Mouse (Mus musculus) left cerebral cortex, adult 18-20 months (tissue): ENCODE measurements around the gene Mad1l1. TPM values are rescaled to one million over a fixed set of nuclear protein-coding genes. Genes with fewer than 3 reads are reported as not detected.
A peak's percentile ranks its signal among the peaks of the same experiment; 100 is the strongest.

Source experiments
- DNase-seq, 2 experiments: peaks; one replicate each; pipeline ENCODE4 v3.0.0; 2021 to 2022; ENCODE audit warnings: low spot score in 2 of 2, mixed read lengths in 1 of 2
- total RNA-seq, 2 experiments: library from RNA; stranded (reverse); gene quantifications; 2 replicates each; pipeline ENCODE4 v1.2.3; 2021

The Mad1l1 gene
- total RNA-seq, 2 experiments from 2014 or later, result 14.3 to 19.3 TPM

DNA sequence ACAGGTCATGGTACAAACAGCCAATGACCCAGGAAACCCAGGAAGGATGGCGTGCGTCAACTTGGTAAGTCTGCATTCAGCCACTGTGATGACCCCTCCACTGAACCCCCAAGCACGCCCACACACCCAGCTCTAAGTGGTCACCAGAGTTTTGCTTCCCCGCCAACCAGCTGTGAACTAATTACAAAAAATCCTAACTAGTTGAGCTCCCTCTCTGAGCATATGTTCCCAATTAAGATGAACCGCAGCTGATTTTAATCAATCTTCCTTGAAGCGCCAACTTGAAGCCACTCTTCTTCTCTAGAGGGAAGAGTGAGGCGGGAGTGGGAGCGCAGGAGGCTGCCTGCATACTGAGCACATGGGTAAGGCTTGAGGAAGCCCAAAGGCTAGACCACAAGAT lies 218.6 kb downstream of the Mad1l1 start:
- DNase-seq, result no peak

DNA sequence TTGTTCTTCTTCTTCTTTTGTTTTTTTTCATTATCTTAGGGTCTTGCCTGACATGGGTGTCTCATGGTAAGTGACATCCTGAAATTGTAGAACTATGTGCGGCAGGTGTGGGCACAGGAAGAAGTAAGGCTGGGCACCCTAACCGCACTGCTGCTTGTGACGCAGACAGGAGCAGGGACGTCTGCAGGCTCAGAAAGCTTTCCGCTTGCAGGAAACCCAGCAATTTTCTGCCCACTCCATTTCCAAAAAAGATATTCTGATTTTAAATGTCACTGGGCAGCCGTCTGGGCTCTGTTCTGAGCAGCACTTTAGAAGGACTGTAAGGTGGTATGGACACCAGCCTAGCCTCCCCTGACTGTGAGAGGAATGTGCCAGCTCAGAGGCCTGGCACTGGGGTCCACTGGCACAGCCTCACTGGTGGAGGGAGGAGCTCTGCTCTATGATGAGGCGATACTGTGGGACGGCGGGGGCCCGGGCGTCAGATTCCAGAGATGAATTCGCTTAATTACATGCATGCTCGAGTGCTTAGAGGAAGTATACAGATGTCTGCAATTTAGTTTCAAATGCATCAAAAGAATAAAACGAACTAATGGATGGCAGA lies 219.8 kb downstream of the Mad1l1 start:
- DNase-seq, result peak; percentile 23 to 58

DNA sequence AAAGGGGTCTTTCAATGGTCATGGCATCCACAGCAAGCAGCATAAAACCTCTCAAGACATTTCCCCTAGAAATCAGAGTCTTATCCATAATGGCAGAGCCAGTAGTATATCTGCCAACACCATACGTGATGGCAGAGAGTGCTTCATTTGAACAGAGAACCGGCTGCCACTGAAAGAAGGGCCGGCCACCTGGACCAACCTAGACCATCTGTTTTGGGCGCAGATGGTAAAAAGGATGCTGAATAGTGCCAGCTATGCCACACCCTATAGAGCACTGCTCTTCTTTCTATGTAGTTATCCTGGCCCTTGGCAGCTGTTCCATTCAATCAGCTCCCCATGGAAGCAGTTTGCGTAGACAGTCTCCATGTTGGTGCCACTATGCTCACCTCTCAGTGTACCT lies 222.6 kb downstream of the Mad1l1 start:
- DNase-seq, result no peak

DNA sequence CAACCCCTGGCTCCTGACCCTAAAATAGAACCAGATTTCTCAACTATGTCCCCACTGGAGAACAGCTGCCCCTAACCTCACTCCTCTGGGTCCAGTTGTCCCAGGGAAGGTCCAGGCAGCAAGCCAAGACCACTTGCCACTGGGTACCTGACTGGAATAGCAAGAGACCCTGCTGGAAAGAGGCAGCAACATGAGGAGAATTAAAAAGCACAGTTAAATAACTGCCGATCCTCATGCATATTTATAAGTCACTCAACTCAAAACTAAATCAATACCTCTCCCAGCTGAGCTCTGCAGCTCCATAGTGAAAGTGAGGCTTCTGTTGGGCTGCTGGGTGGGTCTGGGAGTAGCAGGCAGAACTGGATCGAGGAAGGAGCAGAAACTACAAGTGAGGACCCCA lies 226.1 kb downstream of the Mad1l1 start:
- peak; percentile 23 to 38 for DNase-seq

DNA sequence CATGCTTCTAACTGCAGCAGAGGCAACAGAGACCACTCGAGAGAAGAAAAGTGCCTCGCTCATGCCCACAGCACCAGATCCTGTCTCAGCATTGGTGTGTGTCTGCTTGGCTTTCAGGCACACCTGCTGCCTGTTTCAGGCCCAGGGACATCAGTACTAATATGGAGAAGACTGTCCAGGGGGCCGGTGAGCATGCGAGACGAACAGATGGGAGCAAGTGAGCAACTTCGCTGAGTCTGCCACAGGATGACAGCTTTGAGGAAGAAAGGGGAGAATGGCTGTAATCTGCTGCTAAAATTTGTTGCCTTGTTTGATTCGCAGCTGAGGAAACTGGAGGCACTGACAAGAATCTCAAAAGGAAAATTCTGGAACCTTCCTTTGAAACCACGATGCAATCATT lies 227.9 kb downstream of the Mad1l1 start:
- no peak for DNase-seq

DNA sequence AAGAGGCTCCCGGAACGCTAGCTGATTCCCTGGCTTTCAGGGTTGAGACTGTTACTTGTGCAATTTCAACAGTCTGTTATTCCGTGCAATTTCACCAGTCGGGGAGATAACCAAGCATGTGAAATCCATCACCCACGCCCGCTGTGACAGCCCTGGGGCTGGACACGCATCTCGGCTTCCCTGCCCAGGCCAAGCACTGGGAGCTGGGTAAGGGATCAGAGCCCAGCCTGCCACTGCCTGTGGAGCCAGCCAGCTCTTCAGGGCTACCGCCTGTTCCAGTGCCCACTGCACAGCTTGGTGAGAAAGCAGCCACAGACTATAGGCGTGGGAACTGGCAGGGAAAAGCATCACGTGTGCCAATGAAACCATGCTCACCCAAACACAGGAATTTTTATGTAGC lies 229.8 kb downstream of the Mad1l1 start:
- DNase-seq, result peak; percentile 62 to 81

DNA sequence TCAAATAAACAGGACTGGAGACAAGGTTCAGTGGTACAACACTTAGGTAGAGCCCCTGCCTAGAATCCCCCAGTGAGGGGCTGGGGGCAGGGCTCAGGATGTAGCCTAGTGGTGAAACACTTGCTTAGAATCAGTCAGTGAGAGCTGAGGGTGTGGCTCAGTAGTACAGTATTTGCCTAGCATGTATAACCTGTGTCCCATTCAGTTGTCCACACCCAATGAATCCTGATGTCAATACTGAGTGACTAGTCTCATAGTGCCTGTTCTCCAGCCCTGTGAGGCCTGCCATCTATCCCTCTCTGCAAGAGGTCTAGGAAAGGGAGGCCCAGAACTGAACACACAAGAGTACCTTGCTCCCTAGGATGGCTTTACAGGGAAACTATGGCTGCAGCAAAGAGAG lies 232.1 kb downstream of the Mad1l1 start:
- no peak for DNase-seq

DNA sequence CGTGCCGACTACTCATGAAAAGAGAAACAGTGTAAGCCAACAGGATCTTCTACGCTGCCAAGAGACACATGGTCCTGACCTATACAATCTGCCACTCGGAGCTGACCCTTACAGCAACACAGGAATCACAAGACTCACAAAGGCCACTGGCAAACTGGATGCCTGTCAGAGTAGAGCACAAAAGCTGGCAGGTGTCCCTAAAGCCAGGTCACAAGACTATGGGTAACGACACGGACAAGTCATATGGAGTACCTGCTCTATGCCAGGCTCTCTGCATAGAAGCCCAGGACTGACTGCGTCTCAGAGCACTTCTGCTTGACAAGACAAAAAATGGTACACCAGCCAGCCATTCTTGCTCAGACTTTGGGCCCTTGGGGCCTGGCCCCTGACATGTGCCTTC lies 234.1 kb downstream of the Mad1l1 start:
- DNase-seq, result no peak

DNA sequence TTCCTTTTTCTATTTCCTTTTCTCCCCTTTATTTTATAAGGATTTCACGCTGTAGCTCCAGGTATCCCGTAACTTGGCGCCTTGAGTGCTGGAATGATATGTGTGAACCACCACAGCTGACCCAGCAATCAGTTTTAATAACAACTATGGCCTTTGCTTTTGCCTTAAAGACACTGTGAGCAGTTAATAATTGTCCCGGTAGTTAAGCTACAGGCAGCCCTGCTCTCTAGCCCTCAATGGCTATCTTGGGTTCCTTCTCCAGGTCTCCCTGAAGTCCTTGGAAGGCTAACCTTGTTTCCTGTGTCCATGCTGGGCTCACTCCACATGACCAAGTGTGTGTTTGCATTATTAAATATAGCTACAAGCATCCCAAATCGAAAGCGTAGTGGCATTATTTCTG lies 237.0 kb downstream of the Mad1l1 start:
- DNase-seq, result no peak

DNA sequence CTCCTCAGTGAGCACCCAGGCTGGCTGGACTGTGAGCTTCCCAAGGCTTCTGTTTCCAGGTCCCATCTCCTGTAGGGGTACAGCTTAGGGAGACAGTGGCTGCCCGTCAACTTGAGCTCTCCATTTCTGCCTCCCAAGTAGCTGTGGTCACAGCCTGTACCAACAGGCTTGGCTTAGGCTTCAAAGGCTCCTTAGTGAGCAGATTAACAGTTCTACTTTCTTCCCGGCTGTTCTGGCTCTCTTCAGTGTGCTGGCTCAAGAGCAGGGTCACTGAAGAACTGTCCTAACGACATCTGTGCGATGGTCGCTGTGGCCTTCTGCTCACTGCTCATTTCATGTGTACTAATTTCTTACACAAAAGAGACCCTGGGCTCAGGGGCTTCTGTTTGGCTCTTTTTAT lies 237.4 kb downstream of the Mad1l1 start:
- no peak for DNase-seq

DNA sequence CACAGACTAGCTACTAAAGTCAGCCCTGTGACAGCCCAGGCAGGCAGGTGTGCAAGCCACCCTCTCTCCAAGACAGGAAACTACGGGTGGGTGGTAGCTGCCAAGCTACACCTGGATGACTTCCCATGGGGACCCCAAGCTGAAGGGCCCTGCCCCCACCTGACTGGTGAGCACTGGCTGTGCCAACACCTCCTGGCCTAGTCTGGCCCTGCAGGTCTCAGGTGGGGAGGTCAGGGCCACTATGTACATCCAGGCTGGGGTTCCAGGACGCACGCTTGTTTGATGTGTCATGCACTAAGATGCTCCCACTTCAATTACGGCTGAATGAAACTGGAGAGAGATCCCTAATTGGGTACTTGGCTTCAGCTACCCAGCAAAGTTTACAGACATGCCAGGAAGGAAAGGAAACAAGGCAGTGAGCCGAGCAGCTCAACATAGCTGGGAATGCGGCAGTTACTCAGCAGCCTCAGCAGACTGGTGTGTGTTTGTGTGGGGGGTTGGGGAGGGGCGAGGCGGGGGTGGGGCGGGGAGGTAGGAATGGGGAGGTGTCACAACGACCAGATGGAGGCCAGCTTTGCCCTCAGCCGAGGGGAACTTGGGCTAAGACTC lies 239.0 kb downstream of the Mad1l1 start:
- no peak for DNase-seq

DNA sequence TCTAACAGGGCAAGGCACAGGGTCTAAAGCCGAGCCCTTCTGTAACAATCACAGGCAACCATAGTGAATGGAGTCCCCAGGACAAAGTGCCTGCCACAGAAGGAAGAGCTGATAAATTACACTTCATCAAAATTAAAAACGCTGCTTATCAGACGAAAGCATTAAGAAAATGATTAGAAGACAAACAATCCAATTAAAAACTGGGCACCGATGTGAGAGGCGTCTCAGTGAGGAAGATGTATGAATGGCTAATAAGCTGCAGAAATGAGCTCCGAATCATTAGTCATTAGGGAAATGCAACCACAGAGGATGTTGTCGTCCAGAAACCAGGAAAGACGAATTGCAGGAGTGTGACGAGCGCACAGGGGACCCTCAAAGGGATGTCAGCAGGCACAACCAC lies 240.3 kb downstream of the Mad1l1 start:
- DNase-seq, result no peak

DNA sequence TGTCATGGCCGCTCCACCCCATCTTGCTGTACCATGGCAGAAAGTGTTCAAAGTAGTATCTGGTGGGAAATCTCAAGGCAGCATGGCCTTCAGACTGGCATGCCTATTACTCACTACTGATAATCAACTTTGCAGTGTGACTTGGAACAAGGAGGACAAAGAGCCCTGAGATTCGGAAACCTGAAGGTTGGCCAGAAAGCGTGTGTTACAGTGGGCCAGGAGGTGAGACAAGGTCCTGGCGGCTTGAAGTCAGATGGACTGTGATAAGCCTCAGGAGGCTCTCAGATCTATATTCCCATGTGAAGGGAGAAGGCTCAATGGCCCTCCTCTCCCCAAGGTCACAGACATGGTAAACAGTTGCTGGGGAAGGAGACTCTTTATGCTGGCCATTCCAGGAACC lies 241.8 kb downstream of the Mad1l1 start:
- DNase-seq, result no peak

DNA sequence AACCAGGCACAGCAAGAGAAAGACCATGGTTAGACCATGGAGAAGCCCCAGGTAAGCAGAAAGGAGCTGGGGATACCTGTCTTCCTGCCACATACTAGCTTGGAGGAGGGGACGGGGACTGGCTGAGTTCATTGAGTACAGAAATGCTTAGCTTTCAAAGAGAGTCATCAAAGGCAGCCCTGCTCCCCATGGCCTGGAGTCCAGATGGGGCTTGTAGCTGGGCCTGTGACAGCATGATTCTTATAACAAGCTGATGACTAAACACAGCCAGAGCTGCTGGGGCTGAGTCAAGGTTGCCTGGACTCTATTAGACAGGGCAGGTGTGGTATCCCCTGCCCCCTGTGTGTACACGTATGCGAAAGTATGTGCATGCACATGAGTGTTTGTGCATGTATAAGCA lies 242.9 kb downstream of the Mad1l1 start:
- no peak for DNase-seq

DNA sequence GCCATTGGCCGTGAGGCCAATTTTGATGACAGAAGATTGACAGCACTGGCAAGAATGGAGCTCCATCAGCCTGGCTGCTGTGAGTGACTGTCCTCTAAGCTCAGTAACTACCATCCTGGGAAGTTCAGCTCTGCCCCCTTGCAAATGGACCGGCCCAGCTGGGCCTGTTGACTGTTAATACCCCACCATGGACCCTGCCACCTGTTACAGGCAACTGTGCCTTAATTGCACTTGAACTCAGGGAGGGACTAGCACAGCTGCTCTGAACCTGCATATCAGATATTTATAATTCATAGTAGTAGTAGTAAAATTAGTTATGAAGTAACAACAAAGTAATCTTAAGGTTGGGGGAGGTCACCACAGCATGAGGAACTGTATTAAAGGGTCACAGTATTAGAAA lies 244.9 kb downstream of the Mad1l1 start:
- DNase-seq, result no peak

DNA sequence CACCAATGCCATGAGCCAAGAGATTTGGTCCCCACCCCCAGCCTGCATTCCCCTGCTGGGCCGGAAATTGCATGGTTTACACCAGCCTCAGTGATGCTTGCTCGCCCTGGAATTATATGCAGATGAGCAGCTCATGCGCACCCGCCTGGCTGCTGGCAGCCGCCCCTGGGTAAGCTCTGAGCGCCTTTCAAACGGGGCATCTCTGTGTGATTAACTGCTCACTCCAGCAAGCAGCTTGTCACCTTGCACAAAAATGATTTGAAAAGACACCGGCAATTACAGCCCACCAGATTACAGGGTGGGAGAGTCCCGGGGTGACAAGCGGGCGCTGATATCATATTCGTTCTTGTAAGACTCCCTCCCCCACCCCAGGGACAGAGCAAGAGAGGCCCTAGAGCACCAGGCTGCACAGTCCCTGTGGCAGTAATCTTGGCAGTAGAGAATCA lies 247.7 kb downstream of the Mad1l1 start:
- no peak for DNase-seq

DNA sequence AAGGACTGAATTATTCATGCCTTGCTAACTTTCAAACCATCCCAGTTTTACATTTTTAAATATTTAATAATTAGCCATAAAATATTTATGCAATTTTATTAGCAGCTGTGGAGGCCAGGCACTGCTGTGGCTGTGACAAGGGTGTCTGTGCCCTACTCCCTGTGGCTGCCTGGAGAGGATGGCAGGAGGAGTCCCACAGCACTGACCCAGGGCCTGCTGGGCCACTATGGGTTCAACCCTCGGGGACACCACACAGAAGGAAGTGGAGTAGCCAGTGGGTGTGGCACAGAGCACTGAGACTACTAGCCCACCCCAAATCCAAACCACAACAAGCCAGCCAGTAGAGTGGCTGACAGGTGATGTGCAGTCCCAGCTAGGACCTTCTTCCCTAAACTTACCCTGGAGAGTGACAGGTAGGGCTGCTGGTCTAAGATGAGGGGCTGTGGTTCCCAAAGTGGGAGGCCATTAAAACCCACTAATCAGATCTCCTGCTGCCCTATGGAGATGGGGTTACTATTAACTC lies 248.1 kb downstream of the Mad1l1 start:
- DNase-seq, result no peak

DNA sequence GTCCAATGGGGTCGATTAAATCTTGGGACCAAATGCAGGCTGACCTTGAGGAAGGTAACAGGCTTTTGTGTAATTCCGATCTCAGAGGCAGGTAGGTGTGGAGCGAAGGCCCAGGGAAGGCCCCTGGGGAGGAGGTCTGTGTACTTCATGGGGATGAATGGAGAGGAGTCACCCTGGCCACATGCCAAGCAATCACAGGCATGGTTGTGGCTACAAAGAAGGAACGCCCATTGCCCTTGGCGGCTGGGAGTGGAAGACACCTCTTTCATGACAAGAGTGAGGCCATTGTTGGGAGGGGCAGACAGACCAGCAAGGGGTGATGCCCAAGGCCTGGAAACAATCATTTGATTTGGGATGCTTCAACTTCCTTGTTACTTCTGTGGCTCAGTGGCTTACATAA lies 252.8 kb downstream of the Mad1l1 start:
- DNase-seq, result no peak

DNA sequence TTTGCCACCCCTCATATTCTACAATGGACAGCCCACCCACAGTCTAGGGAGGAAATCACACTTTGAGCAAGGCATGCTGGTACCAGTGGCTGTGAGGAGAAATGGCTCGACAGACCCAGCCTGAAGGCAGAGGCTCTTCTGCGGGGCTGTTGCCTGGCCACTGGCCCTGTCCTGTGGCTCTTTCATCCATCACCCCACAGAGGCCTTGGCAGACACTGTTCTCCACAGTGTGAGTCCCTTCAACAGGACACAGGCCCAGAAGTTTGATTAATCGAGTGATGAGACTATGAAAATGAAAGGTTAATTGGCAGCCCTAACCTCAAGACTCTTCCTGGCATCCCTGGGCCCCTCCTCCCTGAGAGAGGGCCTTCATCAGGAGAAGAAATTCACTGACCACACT lies 253.3 kb downstream of the Mad1l1 start:
- no peak for DNase-seq

DNA sequence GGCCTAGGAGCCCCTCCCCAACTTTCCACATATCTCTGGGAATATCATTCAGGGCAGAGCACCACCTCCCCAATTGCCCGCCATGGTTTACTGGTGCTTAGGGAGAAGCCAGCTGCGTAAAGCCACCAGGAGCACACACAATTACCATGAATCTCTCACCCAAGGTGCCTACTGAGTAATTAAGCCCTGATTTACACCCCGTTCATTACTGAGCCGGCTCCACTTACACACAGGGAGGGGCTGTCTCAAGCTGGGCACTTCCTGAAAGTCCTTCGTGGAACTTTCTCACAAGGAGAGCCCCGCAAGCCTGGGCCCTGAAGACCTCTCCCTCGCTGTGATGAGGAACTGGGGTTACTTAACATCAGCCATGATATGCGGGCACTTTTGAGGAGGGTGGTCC lies 254.6 kb downstream of the Mad1l1 start:
- no peak for DNase-seq

DNA sequence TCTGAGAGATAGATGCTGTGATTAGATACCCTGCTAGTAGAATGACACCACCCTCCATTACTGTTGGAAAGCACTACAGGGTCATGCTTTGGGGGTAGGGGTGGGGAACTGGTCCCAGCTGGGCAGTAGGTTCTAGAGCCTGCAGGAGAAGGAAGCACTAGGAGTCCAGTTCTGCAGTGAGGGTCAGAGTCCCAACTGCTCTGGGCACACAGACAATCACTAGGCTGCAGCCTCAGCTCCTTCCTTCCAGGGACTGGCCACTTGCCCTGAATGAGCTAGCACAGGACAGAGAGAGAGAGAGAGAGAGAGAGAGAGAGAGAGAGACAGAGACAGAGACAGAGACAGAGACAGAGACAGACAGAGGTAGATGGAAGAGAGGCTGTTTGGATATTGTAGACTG lies 255.1 kb downstream of the Mad1l1 start:
- no peak for DNase-seq

DNA sequence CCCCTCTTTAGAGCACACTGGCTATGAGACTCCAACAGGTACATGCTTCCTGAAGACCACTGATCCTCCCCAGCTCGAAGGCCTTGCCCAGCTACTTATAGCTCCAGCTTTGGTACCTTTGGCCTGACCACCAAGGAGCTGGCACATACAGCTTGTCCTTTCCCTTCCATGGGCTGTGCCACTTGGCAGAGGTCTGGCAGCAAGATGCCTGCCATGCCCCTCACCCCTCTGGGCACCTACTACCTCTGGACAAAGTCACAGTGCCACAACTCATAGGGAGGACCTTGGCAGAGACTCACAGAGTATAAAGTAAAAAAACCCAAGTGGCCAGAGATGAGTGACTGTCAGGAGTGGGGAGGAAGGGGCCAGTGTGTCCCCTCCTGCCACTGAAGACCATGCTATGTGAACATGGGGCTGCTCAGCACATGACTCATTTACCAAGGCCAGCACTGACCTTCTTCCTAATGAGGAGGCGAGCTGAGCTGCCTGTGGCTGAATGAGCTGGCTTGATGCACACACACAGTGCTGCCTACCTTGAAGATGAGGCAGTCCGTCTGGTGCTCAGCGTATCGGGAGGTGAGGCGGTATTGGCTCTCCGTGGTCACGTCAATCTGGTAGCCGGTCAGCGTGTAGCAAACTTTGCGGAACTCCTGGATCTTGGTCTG lies 255.9 kb downstream of the Mad1l1 start:
- DNase-seq, result no peak

DNA sequence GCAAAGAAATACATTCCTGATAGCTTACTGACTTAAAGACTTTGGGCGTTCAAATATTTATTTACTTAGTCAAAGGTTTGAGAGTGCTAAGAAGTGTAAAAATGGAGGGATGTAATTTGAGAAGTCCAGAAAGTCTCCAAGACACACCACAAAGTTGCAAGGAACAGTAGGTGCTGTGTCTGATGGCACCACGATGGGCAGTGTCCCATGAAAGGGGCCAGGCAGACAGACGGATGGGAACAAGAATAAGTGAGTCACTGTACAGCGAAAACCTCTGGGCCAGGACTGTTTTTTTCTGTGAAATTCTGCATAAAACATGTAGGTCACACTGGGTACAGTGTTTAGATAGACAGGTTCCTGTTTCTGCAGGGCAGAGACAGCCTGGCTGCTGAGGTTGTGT lies 256.8 kb downstream of the Mad1l1 start:
- no peak for DNase-seq
